Mouse (Mus musculus) intestine, embryonic 15.5 days (tissue): ENCODE measurements at regions not wholly inside any gene's neighbourhood (a gene's known extent, or its start where the extent isn't known, plus 50 kb on each side); places are given as distances from the start of the nearest gene placed in this dataset.
"Not testable (repeated sequence)": the region's sequence is repeated elsewhere in the genome, so short reads cannot be mapped to it uniquely, and the experiment has no call there.

Source experiments
- ATAC-seq: fragments of 200-750 bp; cut with Nextera tagmentation; 2 replicates; pipeline ENCODE4 v1.8.0; 2017; ENCODE audit warnings: moderate TSS enrichment, moderate library complexity
- H3K27ac ChIP-seq: fragments of 300-500 bp; sonication (generic); 2 replicates; pipeline ENCODE4 v1.5.1; 2015; ENCODE audit warnings: mild to moderate bottlenecking, inconsistent platforms
- H3K27me3 ChIP-seq: fragments of 300-500 bp; sonication (generic); replicated peaks from 2 replicates; pipeline ENCODE4 v1.6.1; 2015; ENCODE audit warnings: inconsistent platforms
- H3K36me3 ChIP-seq: fragments of 300-500 bp; sonication (generic); 2 replicates; pipeline ENCODE4 v1.6.1; 2015; ENCODE audit warnings: inconsistent platforms
- H3K4me1 ChIP-seq: fragments of 300-500 bp; sonication (generic); replicated peaks from 2 replicates; pipeline ENCODE4 v1.6.1; 2015; ENCODE audit warnings: inconsistent platforms
- H3K4me2 ChIP-seq: fragments of 300-500 bp; sonication (generic); replicated peaks from 2 replicates; pipeline ENCODE4 v1.6.1; 2015; ENCODE audit warnings: mild to moderate bottlenecking, inconsistent platforms
- H3K4me3 ChIP-seq: fragments of 300-500 bp; sonication (generic); replicated peaks from 2 replicates; pipeline ENCODE4 v1.5.1; 2015; ENCODE audit warnings: inconsistent platforms
- H3K9ac ChIP-seq: fragments of 300-500 bp; sonication (generic); 2 replicates; pipeline ENCODE4 v1.6.1; 2015; ENCODE audit warnings: inconsistent platforms
- H3K9me3 ChIP-seq: fragments of 300-500 bp; sonication (generic); 2 replicates; pipeline ENCODE4 v1.6.1; 2016; ENCODE audit warnings: inconsistent platforms
- WGBS: fragments of 180-500 bp; shearing (Covaris S2); methylation state at CpG from one replicate; pipeline ENCODE4 v1.1.7; 2015; 5-methylcytosine and 5-hydroxymethylcytosine counted together

DNA sequence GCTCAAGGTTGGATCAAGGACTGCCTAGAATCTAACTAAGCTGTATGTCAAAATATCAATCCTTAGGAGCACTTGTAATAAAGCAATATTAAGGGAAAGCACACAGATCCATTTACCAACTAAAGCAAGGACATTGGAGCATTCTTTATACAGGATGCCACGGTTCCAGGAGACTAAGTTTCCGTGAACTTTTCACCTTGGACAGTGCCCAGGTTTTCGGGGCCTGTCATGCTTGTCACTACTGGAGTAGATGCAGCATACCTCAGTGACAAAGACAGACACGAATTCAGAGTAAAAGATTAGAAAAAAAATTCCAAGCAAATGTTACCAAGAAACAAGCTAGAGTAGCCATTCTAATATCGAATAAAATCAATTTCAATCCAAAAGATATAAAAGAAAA lies 543.6 kb downstream of the Slitrk5 start:
- H3K27ac ChIP-seq, H3K4me3 ChIP-seq, ATAC-seq, H3K4me2 ChIP-seq, H3K36me3 ChIP-seq, H3K9ac ChIP-seq, H3K4me1 ChIP-seq, H3K27me3 ChIP-seq, H3K9me3 ChIP-seq: not testable (repeated sequence)
- WGBS, result 82% methylated on average over 5 of the region's 5 CpGs

DNA sequence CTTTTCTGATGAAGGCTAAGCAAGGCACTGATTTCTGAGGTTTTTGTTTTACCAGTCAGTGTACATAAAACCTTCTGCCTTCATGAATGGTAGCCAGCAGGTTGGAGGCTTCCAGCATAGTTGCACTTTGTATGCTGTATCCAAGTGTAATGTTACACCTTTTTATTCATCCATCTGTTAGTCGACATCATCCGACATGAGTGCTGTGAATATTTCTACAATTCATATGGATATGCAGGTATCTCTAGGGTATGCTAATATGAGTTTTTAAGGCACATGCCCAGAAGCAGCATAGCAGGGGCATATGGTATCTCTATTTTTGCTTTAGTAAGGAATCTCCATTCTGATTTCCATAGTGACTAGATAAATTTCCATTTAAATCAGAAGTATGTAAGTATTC lies 555.6 kb downstream of the Slitrk5 start:
- no peak overlapping the region for H3K4me3 ChIP-seq
- 93% methylated on average over 2 of the region's 2 CpGs for WGBS

DNA sequence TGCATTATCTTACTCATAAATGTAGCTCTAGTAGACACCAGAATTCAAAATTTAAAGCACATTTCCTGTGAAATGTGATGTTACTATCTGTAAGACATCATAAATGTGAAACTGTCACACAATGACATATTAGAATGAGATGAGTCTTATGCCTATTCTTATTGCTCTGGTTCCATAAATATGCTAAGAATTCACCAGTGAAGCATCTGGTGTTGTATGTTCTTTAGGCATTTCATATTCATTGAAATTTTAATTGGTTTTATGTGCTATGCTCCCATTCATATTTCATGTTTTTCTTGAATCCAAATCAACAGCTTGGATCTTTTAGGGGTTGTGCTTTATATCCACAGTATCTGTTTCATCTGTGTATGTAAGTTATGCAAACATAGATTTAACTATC lies 564.6 kb downstream of the Slitrk5 start:
- Histone ChIP-seq H3K4me2 (no peak overlapping the region), H3K9me3 (no peaks in the 10 kb centered on the region), H3K9ac (no peak overlapping the region), H3K36me3 (no peaks in the 10 kb centered on the region), H3K27me3 (no peaks in the 10 kb centered on the region), H3K27ac (no peak overlapping the region), H3K4me1 (no peaks in the 10 kb centered on the region), H3K4me3 (no peak overlapping the region)
- no peak for ATAC-seq

More for the DNA sequence above, 555.6 kb downstream of the Slitrk5 start:
- H3K27ac ChIP-seq, result no peak overlapping the region
- no peak for ATAC-seq
- H3K36me3 ChIP-seq, result no peaks in the 10 kb centered on the region
- H3K9me3 ChIP-seq, result no peaks in the 10 kb centered on the region
- H3K4me1 ChIP-seq, result no peaks in the 10 kb centered on the region
- no peak overlapping the region for H3K9ac ChIP-seq
- no peak overlapping the region for H3K4me2 ChIP-seq
- no peaks in the 10 kb centered on the region for H3K27me3 ChIP-seq

DNA sequence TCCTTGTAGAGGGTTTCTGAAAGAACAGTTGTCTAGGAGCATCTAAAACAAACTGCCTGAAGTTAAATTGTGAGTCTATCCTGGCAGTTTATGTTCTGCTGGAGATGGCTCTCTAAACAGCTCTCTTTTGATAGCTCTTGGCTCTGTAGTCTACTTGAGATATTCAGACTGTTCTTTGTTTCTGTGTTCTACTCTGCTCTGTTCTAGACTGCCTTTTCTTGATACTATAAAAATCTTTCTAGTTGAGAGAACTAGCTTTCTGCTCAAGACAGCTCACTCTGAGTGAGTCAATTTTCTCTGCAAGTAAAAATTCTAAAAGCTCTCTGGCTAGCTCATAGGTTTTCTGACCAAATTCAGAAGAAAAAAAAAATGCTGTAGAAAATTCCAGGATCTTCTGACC lies 573.3 kb downstream of the Slitrk5 start:
- no peak for ATAC-seq
- H3K9ac ChIP-seq, result no peak overlapping the region
- no peak overlapping the region for H3K4me3 ChIP-seq
- no peaks in the 10 kb centered on the region for H3K27me3 ChIP-seq
- no peaks in the 10 kb centered on the region for H3K9me3 ChIP-seq
- H3K4me2 ChIP-seq, result no peak overlapping the region
- H3K36me3 ChIP-seq, result no peaks in the 10 kb centered on the region
- H3K4me1 ChIP-seq, result no peaks in the 10 kb centered on the region
- no peak overlapping the region for H3K27ac ChIP-seq

DNA sequence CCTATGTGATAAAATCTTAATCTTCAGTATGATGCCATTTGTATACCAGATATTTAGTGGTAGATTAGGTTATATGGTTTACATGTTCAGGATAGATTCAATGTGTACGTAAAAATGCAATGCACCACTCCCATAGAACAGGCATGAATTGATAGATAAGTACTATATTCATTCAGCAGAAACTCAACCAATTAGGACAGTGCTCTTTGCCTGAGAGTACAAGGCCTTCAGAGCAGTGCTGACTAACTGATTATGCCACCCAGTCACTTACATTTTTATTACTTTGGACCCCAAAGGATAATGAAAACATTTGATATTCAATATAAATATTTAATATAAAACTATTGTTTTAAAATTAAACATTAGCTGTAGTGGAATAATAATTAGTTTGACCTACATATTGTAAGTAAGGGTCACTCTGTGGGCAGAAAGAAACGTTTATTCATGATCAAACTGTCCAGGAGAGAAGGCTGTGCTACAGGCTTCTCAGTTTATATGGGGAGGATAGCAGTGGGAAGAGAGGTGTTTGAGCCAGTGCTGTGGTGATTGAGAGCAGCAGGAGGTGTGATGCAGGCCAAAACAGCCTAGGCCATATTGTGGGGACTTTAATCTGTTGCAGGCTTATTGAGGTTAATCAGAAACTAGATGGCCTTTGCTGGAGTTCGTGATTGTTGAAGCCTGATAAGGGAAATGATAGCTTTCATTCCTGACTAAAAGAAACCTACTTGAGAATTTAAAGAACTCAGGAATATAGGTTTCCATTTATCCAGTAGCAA lies 623.3 kb downstream of the Slitrk5 start:
- WGBS, result 44% methylated on average over 3 of the region's 3 CpGs
- no peak overlapping the region for H3K4me2 ChIP-seq
- no peaks in the 10 kb centered on the region for H3K9me3 ChIP-seq
- no peak overlapping the region for H3K27ac ChIP-seq
- peak; percentile 96 for ATAC-seq
- no peak overlapping the region for H3K4me3 ChIP-seq
- no peak overlapping the region for H3K9ac ChIP-seq
- no peaks in the 10 kb centered on the region for H3K27me3 ChIP-seq
- no peaks in the 10 kb centered on the region for H3K4me1 ChIP-seq
- no peaks in the 10 kb centered on the region for H3K36me3 ChIP-seq

DNA sequence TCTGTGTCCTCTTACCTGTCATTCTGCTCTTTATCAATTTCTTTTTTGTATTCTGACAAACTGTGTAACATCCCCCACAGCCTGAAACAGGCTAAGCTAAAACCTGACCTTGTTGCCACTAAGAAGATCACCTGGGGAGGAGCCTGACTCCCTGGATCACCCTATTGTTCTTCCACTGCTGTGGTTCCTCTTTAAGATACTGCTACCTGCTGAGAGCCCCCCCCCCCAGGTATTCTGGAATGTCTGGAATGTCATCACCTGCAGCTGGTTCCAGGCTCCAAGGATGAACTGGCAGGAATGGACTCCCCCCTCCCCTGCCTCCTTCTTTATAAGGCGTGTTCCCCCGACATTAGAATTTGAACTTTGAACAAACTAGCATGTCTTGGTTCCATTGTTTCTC lies 650.7 kb downstream of the Slitrk5 start:
- Histone ChIP-seq H3K9ac (no peak overlapping the region), H3K27me3 (no peaks in the 10 kb centered on the region), H3K4me1 (no peaks in the 10 kb centered on the region), H3K36me3 (no peaks in the 10 kb centered on the region), H3K4me3 (no peak overlapping the region), H3K27ac (no peak overlapping the region), H3K4me2 (no peak overlapping the region), H3K9me3 (no peaks in the 10 kb centered on the region)
- ATAC-seq, result no peak
- WGBS, result 81% methylated on average over 2 of the region's 2 CpGs
